Mouse (Mus musculus) CD8-positive naive resting alpha-beta T cell, adult 57 days (primary cell): Measurements from ENCODE around the gene Chrm5. TPM values are rescaled to one million over a fixed set of nuclear protein-coding genes. Genes with fewer than 3 reads are reported as not detected.

ENCODE experiments used
- total RNA-seq: library from RNA; stranded (reverse); gene quantifications from one replicate; pipeline ENCODE4 v1.2.4, GENCODE M21; 2023

Gene Chrm5
- total RNA-seq: not detected

DNA sequence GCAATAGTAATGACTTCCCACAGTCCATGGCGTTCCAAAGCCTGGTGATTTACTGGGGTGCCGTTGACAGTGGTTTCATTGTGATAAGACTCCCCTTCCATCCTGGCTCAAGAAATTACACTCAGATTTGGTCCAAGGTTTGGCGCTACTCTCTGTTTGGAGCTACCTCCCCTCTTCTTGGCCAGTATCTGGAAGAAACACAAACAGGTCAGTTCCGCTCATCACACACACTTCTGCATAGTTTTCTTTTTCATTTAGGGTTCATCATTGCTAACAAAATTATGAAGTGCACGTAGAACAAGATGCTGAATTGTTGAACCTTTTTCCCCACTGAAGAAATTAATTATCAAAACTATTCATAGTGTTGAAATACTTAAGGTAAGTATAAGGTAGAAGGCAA, at the start of gene Chrm5:
TSS of gene Chrm5 (minus strand) at position 101 of the 400 bp plus-strand sequence.

DNA sequence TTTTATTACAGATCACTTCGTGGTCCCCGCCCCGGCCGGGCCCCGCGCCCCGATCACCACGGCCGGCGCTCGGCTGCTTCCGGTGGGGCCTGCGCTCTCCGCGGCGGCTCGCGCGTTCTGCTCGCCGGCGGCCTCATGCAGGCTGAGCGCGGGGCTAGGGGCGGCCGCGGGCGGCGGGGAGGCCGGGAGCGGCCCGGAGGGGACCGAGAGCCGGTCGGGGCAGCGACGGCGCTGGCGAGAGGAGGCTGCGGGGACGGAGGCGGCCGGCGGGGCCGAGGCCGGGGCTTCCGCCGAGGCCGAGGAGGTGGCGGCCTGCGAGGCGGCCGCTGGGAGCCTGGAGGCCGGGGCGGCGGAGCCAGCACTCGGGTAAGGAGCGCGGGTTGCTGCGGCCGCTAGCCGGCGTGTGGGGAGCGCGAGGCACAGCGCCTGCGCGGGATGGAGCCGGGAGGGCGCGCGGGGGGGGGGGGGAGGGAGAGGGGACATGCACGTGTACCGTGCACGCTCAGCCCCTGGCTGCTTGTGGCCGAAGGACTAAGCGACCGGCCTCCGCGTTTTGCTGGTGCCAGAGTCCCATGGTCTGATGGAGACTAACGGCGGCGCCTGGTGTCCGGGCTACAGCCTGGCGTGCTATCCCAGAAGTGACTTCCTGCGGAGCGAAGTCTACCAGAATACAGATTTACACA, 12.4 kb upstream of the Chrm5 start, which contains the start of gene Aven:
TSS of gene Aven (plus strand) at position 109 of the 683 bp plus-strand sequence.

DNA sequence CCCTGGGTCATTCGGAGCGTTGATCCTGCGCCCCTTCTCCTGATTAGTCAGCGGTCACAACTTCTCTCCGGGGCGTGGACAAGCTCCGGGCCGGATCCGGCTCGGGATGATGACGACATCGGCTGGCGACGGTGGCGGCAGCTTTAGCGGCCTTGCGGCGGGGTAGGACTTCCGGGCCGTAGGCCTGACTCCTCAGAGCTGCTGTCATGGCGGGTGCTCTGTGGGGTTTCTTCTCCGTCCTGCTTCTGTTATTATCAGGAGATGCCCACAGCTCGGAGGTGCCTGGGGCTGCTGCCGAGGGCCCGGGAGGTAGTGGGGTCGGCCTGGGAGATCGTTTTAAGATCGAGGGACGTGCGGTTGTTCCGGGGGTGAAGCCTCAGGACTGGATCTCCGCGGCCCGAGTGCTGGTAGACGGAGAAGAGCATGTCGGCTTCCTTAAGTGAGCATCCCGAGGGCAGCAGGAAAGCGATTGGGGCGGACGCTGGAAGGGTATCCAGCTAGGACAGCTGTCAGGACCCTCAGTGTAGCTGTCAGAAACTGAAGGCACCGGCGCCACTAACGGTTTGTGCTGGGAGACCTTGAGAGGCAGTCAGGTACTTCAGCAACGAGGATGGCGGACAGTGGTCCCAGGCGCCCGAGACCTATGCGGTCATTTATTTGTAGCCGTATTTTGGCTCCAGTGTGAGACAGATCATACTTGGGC, 25.6 kb downstream of the Chrm5 start, which contains the start of gene Emc7:
TSS of gene Emc7 (plus strand) at position 136 of the 703 bp plus-strand sequence.

Other genes with a start within 250 kb of the Chrm5 start
- 43.4 TPM for gene Lpcat4, start 241.3 kb downstream of the Chrm5 start, total RNA-seq
- gene Nutm1, start 221.5 kb downstream of the Chrm5 start, total RNA-seq: not detected
- gene Nop10, start 218.8 kb downstream of the Chrm5 start, total RNA-seq: 66.9 TPM
- gene Slc12a6, start 214.9 kb downstream of the Chrm5 start, total RNA-seq: 104 TPM
- not detected for gene Gm21985, start 214.5 kb downstream of the Chrm5 start, total RNA-seq
- gene Emc4, start 112.7 kb downstream of the Chrm5 start, total RNA-seq: 33.7 TPM
- 10.7 TPM for gene Katnbl1, start 101.6 kb downstream of the Chrm5 start, total RNA-seq
- gene Emc7, start 25.8 kb downstream of the Chrm5 start, total RNA-seq: 13.0 TPM
- 63.3 TPM for gene Aven, start 12.2 kb upstream of the Chrm5 start, total RNA-seq